Mouse (Mus musculus) heart, embryonic 10.5 days (tissue): ENCODE results near the gene Enho. TPM values are rescaled to one million over a fixed set of nuclear protein-coding genes. Genes with fewer than 3 reads are reported as not detected.
"Not testable (repeated sequence)": the region's sequence is repeated elsewhere in the genome, so short reads cannot be mapped to it uniquely, and the experiment has no call there.

ENCODE experiments used
- DNase-seq: peaks from one replicate; pipeline ENCODE4 v3.0.0-alpha.2; 2017; ENCODE audit warnings: low spot score
- H3K27ac ChIP-seq: fragments of 300-500 bp; sonication (generic); 2 replicates; pipeline ENCODE4 v1.5.1; 2016; ENCODE audit warnings: mild to moderate bottlenecking
- H3K27me3 ChIP-seq: fragments of 300-500 bp; sonication (generic); 2 replicates; pipeline ENCODE4 v1.6.1; 2016; ENCODE audit warnings: mild to moderate bottlenecking; ENCODE audit not compliant: poor library complexity, insufficient read depth, severe bottlenecking
- H3K36me3 ChIP-seq: fragments of 300-500 bp; sonication (generic); 2 replicates; pipeline ENCODE4 v1.6.1; 2016; ENCODE audit warnings: mild to moderate bottlenecking, moderate library complexity
- H3K4me1 ChIP-seq: fragments of 300-500 bp; sonication (generic); 2 replicates; pipeline ENCODE4 v1.6.1; 2016; ENCODE audit warnings: mild to moderate bottlenecking
- H3K4me3 ChIP-seq: fragments of 300-500 bp; sonication (generic); 2 replicates; pipeline ENCODE4 v1.5.1; 2016; ENCODE audit warnings: mild to moderate bottlenecking, moderate library complexity
- H3K9me3 ChIP-seq: fragments of 300-500 bp; sonication (generic); 2 replicates; pipeline ENCODE4 v1.6.1; 2016; ENCODE audit warnings: mild to moderate bottlenecking, moderate library complexity
- WGBS: fragments of 180-500 bp; shearing (Covaris S2); methylation state at CpG from one replicate; pipeline ENCODE4 v1.1.7; 2016; 5-methylcytosine and 5-hydroxymethylcytosine counted together
- polyA plus RNA-seq: library from polyadenylated mRNA; unstranded; fragments of >200 nt; fragmentation: Nextera tagmentation; extraction: Ambion mirVana; gene quantifications from 2 replicates; pipeline ENCODE4 v1.2.1, GENCODE M21; 2016

Enho gene
- 5.3 and 8.9 TPM in 2 replicates for polyA plus RNA-seq

DNA sequence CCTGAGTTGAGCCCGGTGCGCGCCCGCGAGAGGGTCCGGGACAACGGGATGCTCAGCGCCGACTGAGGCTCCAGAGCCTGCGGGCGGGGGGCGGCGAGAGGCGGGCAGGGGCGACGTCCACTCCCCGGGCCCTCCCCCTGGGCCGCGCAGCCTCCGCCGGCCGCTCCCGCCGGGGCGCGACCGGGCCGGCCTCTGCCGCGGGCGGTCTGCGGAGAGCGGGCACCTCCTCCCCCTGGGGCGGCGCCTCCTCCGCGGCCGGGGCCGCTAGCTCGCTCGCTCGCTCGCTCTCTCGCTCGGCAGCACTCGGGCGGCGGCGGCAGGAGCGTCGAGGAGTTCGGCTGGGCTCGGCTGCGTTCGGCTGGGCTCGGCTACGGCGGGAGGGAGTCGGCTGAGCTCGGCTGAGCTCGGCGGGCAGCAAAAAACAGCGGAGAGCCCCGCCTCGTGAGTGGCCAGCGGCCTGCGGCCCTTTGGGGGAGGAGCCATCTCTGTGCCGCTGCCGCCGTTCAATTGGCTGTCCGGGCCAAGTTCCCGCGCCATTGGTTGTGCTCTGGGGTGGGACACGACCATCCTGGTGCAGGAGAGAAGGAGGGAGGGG lies at the start of gene Enho:
TSS of gene Enho (minus strand) at position 412 of the 595 bp plus-strand sequence.
- H3K27me3 ChIP-seq, result peaks cover 29% of the 10 kb centered on the region
- under 1% methylated on average over 72 of the region's 74 CpGs for WGBS

DNA sequence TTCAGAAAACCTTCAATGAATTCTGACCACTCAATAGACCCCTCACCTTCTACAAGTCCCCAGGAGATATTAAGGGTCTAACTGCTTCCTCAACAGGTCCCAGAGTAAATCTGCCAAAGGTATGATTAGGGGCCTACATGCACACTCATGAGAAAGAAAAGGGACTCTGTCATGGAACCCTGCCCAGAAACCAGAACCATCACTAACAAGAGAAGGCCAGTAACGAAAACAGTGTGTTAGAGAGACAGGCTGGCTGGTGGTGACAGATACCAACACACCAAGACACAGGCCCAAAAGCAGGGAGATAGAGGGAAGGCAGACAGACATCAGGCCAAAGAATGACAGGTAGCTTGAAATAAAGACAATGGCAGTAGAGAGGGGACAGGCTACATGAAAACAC lies 48.4 kb upstream of the Enho start:
- H3K4me3 ChIP-seq, DNase-seq, H3K4me1 ChIP-seq, H3K27ac ChIP-seq, H3K36me3 ChIP-seq, H3K9me3 ChIP-seq, H3K27me3 ChIP-seq: not testable (repeated sequence)
- 24% methylated on average over 1 of the region's 1 CpGs for WGBS

More for the DNA sequence above, at the start of gene Enho:
- Histone ChIP-seq H3K27ac (peak within 1 kb of the TSS; percentile 91), H3K4me3 (peak within 1 kb of the TSS; percentile 76), H3K9me3 (no peaks in the 10 kb centered on the region), H3K4me1 (peaks cover 39% of the 10 kb centered on the region), H3K36me3 (peaks cover 6% of the 10 kb centered on the region; the same call in 1 of the 2 replicates)
- peak; percentile 97 for DNase-seq

DNA sequence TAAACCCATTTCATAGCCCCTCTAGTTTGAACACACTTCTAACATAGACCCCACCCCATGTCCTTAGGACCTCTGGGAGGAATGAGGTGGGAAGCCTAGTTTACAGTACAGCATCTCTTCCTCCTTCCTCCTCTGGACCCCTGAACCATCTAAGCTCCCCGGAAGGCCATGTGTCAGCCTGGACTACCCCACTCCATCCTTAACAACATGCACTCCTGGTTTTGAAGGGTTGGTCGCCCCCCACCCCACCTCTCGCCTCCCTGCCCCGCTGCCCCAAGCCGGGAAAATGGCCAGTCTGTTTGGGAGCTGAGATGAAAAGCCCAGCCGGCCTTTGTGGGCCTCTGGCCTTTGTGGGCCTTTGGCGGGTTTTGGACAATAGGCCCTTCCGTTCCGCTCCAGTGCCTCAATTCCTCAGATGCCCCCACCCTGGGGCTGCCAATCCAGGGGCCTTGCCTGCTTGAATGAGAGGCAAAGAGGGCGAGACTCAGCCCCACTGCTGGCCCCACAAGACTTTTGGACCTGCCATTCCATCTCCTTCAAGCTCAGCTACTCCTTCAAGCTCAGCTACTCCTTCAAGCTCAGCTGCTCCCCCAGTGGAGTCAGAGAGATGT lies 45.9 kb upstream of the Enho start:
- H3K9me3 ChIP-seq, H3K27ac ChIP-seq, DNase-seq, H3K4me3 ChIP-seq, H3K36me3 ChIP-seq: not testable (repeated sequence)
- peaks cover 19% of the 10 kb centered on the region for H3K4me1 ChIP-seq
- WGBS, result 58% methylated on average over 10 of the region's 10 CpGs
- H3K27me3 ChIP-seq, result peaks cover 12% of the 10 kb centered on the region; the same call in 1 of the 2 replicates

- H3K36me3 ChIP-seq, H3K27ac ChIP-seq, H3K4me3 ChIP-seq, DNase-seq, H3K9me3 ChIP-seq: not testable (repeated sequence)
- Histone ChIP-seq H3K27me3 (peaks cover 20% of the 10 kb centered on the region; the same call in 1 of the 2 replicates), H3K4me1 (peaks cover 26% of the 10 kb centered on the region)
- 0% methylated on average over 10 of the region's 14 CpGs for WGBS
Observed at GRCm38 (mm10) chr4:41684931-41685453, 44.9 kb upstream of the Enho start.

DNA sequence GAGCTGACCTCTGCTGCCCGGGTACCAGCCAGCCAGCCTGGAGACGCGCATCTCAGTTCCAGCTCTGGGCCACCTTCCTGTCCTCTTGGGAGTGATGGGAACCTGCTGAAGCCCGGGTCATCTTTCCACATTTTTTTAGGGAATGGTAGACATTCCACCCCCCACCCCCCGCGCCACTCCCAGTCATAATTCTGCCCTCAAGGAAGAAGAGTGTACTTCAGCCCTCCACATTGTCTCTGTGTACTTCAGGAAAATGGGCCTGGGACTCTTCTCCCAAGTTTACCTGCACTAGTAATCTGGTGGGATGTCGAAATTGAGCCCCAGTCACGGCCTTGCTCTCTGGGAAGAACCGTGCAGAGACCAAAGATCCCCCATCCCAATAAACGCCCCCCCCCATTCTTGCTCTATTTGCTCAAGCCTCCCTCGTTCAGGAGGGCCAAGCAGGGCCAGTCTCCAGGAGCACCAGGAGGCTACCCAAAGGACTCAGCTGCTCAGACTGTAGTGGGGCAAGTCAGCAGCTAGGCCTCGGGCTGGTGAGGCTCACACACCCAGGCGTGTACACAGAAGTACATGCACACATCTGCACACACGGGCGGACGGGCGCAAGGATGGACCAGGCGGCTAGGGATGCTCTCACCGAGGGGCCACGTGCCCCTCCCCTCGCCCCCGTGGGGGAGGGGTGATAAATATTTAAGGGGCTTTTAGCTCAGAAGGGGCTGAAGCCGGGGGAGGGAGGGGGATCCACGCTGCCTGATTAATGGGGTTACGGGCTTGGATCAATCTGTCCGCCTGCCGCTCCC lies 44.2 kb upstream of the Enho start:
- Histone ChIP-seq H3K4me1 (peaks cover 33% of the 10 kb centered on the region), H3K27me3 (peaks cover 24% of the 10 kb centered on the region; the same call in 1 of the 2 replicates), H3K4me3 (0 out of 2 replicates have a peak overlapping the region, but pooled peaks have one; percentile 24)
- not testable (repeated sequence) for H3K9me3 ChIP-seq, H3K27ac ChIP-seq, DNase-seq, H3K36me3 ChIP-seq
- under 1% methylated on average over 26 of the region's 27 CpGs for WGBS

DNA sequence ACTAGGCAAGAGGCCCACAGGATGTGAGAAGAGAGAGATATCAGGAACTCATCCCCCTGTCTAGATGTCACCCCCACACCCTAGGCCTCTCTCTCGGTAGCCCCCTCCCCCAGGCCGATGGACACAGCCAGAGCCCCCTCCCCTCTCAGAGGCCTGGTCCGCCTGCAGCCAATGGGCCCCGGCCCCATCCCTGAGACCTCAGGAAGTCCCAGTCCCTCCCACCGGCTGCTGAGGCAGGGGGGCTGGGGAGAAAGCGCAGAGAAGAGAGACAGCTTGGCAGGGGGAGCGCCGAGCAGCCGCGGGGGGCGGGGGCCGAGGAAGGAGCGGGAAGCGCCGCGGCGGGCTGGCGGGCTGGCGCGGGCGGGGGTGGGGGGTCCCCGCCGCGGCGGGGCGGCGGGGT lies 43.2 kb upstream of the Enho start:
- Histone ChIP-seq H3K27me3 (peaks cover 30% of the 10 kb centered on the region; the same call in 1 of the 2 replicates), H3K4me1 (peaks cover 43% of the 10 kb centered on the region), H3K4me3 (peak overlapping the region; percentile 38)
- not testable (repeated sequence) for DNase-seq, H3K36me3 ChIP-seq, H3K9me3 ChIP-seq, H3K27ac ChIP-seq
- WGBS, result 0% methylated on average over 7 of the region's 27 CpGs

DNA sequence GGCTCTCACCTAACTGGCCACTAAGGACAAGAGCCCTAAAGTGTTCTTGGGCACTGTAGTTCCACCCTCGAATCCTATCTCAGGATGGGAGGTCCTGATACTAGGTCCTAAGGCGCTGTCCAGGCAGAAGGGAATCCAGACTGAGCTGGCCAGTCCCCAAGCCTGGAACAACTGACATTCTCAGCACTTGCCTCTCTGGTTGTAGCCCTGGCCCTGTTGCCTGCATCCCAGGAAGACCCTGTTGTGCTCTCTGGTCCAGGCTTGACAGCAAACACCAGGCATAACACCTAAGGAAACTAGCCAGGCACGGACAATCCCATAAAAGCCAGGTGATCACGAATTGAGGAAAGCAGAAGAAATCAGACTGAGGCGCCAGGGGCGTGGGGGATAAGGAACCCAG lies 42.7 kb upstream of the Enho start:
- peak overlapping the region; percentile 69; the same call in 1 of the 2 replicates for H3K27ac ChIP-seq
- no peaks in the 10 kb centered on the region for H3K9me3 ChIP-seq
- DNase-seq, result peak; percentile 74
- peaks cover 30% of the 10 kb centered on the region; the same call in 1 of the 2 replicates for H3K27me3 ChIP-seq
- H3K4me1 ChIP-seq, result peaks cover 44% of the 10 kb centered on the region
- no peak overlapping the region for H3K4me3 ChIP-seq
- 9% methylated on average over 6 of the region's 6 CpGs for WGBS
- H3K36me3 ChIP-seq, result no peaks in the 10 kb centered on the region

DNA sequence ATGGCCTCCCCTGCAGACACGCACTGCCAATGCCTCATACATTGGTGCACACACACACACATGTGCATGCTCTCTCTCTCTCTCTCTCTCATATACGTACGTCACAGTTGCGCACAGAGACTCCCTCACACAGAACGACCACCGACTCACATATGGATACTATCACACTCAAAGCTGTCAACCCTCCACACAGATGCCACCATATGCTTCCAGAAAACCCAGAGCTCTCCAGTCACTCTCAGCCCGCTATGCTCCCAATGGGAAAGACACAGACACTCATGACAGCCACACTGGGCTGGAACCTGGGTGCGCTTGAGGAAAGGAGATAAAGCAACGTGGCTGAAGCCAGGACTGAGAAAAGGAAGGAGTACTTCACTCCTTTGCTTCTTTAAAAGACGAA lies 41.8 kb upstream of the Enho start:
- WGBS, result 64% methylated on average over 10 of the region's 10 CpGs
- H3K4me3 ChIP-seq, result no peak overlapping the region
- peaks cover 52% of the 10 kb centered on the region for H3K4me1 ChIP-seq
- H3K9me3 ChIP-seq, result no peaks in the 10 kb centered on the region
- 0 out of 2 replicates have a peak overlapping the region, but pooled peaks have one; percentile 6 for H3K27ac ChIP-seq
- H3K36me3 ChIP-seq, result no peaks in the 10 kb centered on the region
- peaks cover 38% of the 10 kb centered on the region for H3K27me3 ChIP-seq
- peak; percentile 75 for DNase-seq

DNA sequence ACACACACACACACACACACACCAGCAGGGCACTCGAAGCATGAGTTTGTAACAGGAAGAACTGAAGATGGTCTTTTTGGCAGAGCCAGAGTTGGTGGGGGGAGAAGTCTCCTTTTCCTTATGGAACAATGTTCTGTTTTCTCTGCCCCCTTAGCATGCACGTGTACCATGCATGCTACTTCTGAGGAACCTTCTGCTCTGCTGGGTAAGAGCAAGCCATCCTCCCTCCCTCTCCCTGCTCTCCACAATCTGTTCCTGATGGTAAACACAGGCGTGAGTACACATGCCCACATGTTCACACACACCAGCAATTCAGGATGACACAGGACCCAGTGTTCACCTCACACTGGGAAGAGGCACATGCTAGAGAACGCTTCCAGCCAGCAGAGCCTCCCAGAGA lies 41.1 kb upstream of the Enho start:
- 76% methylated on average over 4 of the region's 4 CpGs for WGBS
- H3K9me3 ChIP-seq, result no peaks in the 10 kb centered on the region
- peaks cover 46% of the 10 kb centered on the region for H3K27me3 ChIP-seq
- DNase-seq, result no peak
- H3K4me1 ChIP-seq, result peaks cover 60% of the 10 kb centered on the region
- no peak overlapping the region for H3K4me3 ChIP-seq
- no peak overlapping the region for H3K27ac ChIP-seq
- H3K36me3 ChIP-seq, result no peaks in the 10 kb centered on the region

- DNase-seq, result no peak
- Histone ChIP-seq H3K4me3 (no peak overlapping the region), H3K27me3 (peaks cover 59% of the 10 kb centered on the region), H3K36me3 (no peaks in the 10 kb centered on the region), H3K4me1 (peaks cover 62% of the 10 kb centered on the region), H3K27ac (peak overlapping the region; percentile 63), H3K9me3 (no peaks in the 10 kb centered on the region)
- 44% methylated on average over 1 of the region's 2 CpGs for WGBS
Observed at GRCm38 (mm10) chr4:41679291-41679690, 39.2 kb upstream of the Enho start.

GRCm38 (mm10) chr4:41678863-41679262 lies 38.7 kb upstream of the Enho start:
- peaks cover 60% of the 10 kb centered on the region for H3K4me1 ChIP-seq
- no peaks in the 10 kb centered on the region for H3K36me3 ChIP-seq
- H3K27ac ChIP-seq, result peak overlapping the region; percentile 63
- H3K9me3 ChIP-seq, result no peaks in the 10 kb centered on the region
- peaks cover 64% of the 10 kb centered on the region for H3K27me3 ChIP-seq
- 51% methylated on average over 6 of the region's 6 CpGs for WGBS
- peak; percentile 66 for DNase-seq
- H3K4me3 ChIP-seq, result no peak overlapping the region

DNA sequence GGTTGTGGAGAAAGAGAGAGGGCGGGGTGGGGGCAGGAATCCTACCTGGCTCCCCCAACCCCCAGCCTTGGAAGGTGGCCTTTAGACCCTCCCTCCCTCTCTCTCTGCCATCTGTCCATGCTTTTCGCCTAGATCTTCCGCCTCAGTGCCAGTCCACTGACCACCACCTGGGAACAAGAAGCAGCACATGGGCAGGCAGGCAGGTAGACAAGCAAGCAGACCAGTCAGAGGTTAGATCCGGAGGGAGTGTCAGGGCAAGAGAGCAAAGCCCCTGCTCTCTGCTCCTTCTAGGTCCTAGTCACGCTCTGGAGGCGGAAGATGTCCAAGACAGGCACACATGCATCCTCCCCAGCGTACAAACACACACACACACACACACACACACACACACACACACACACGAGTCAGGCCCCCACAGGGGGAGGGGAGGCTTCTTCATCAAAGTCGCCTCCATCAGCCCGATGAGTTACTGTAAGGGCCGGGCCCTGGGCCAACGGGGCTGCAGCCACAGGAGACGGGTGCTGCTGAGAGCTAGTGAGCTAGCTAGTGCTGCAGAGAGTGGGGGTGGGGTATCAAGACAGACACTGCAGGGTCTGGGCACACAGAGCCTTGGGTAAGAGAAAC lies 37.0 kb upstream of the Enho start:
- H3K4me1 ChIP-seq, result peaks cover 63% of the 10 kb centered on the region
- no peak overlapping the region for H3K4me3 ChIP-seq
- H3K27ac ChIP-seq, result 0 out of 2 replicates have a peak overlapping the region, but pooled peaks have one; percentile 48
- H3K27me3 ChIP-seq, result peaks cover 73% of the 10 kb centered on the region
- DNase-seq, result peak; percentile 76
- 39% methylated on average over 13 of the region's 13 CpGs for WGBS
- no peaks in the 10 kb centered on the region for H3K36me3 ChIP-seq
- H3K9me3 ChIP-seq, result no peaks in the 10 kb centered on the region
